Mouse (Mus musculus) C2C12 (cell line): ENCODE results near the gene Bmp6. TPM values are rescaled to one million over a fixed set of nuclear protein-coding genes. Genes with fewer than 3 reads are reported as not detected.

Experiments used
- H3K27me3 ChIP-seq: one replicate; pipeline ENCODE4 v1.6.1; 2011; ENCODE audit not compliant: control insufficient read depth, insufficient read depth, insufficient read length
- H3K36me3 ChIP-seq: one replicate; pipeline ENCODE4 v1.6.1; 2011; ENCODE audit not compliant: control insufficient read depth, insufficient read depth
- H3K4me3 ChIP-seq: one replicate; pipeline ENCODE4 v1.5.1; 2011; ENCODE audit warnings: mild to moderate bottlenecking, control low read depth; ENCODE audit not compliant: poor library complexity, insufficient read depth, severe bottlenecking
- H3K79me2 ChIP-seq: one replicate; pipeline ENCODE4 v1.6.1; 2011; ENCODE audit not compliant: control insufficient read depth, insufficient read depth
- H3K79me3 ChIP-seq: one replicate; pipeline ENCODE4 v1.6.1; 2011; ENCODE audit warnings: low read depth, control low read depth
- H3ac ChIP-seq: one replicate; pipeline ENCODE3; 2011; ENCODE audit warnings: low read depth; ENCODE audit not compliant: control insufficient read depth, insufficient read length
- CEBPB ChIP-seq: IDR thresholded peaks from one replicate; pipeline ENCODE4 v1.6.1; 2011; ENCODE audit warnings: low read depth, mild to moderate bottlenecking, control low read depth, moderate library complexity
- CTCF ChIP-seq: IDR thresholded peaks from one replicate; pipeline ENCODE4 v1.5.1; 2011; ENCODE audit not compliant: control insufficient read depth, insufficient read depth, insufficient read length
- FOSL1 ChIP-seq: IDR thresholded peaks from one replicate; pipeline ENCODE4 v1.8.0; 2011; ENCODE audit warnings: mild to moderate bottlenecking, low read length; ENCODE audit not compliant: poor library complexity, insufficient read depth, severe bottlenecking
- MAX ChIP-seq: IDR thresholded peaks from one replicate; pipeline ENCODE4 v1.6.1; 2011; ENCODE audit warnings: mild to moderate bottlenecking, control low read depth
- MYOD1 ChIP-seq: IDR thresholded peaks from one replicate; pipeline ENCODE4 v1.6.1; 2011; ENCODE audit warnings: low read depth; ENCODE audit not compliant: control insufficient read depth, insufficient read length
- MYOG ChIP-seq: IDR thresholded peaks from one replicate; pipeline ENCODE4 v1.6.1; 2011; ENCODE audit not compliant: control insufficient read depth, insufficient read length; ENCODE audit errors: extremely low read depth
- USF1 ChIP-seq: IDR thresholded peaks from one replicate; pipeline ENCODE4 v1.6.1; 2011; ENCODE audit warnings: low read depth, mild to moderate bottlenecking, control low read depth, moderate library complexity
- polyA plus RNA-seq: library from polyadenylated mRNA; unstranded; fragments of >200 nt; fragmentation: generic; extraction: Trizol; gene quantifications from one replicate; pipeline ENCODE4 v1.2.1, GENCODE M21; 2012; ENCODE audit warnings: missing spikeins

Bmp6 gene
- polyA plus RNA-seq, 1 experiment = not detected

DNA sequence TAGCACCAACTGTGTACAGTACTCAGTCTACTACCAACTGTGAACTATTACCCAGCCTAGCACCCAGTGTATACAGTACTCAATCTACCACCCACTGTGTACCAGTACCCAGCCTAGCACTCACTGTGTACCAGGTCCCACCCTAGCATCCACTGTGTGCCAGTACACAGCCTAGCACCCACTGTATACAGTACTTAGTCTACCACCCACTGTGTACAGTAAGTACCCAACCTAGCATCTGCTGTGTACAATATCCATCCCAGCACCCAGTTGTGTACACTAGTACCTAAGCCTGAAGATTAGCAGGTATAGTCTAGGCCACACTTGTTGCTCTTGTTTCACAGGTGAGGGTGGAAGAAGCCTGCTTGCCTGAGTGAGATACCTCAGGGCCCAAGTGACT, 192.6 kb downstream of the Bmp6 start:
- Histone ChIP-seq H3ac (no peak overlapping the region), H3K79me2 (no peaks in the 10 kb centered on the region), H3K4me3 (no peak overlapping the region), H3K36me3 (no peaks in the 10 kb centered on the region), H3K27me3 (peaks cover 5% of the 10 kb centered on the region), H3K79me3 (no peaks in the 10 kb centered on the region)
- TF ChIP-seq MYOD1 (no peak), MYOG (no peak), FOSL1 (no peak), MAX (no peak), CTCF (no peak), CEBPB (no peak), USF1 (no peak)

DNA sequence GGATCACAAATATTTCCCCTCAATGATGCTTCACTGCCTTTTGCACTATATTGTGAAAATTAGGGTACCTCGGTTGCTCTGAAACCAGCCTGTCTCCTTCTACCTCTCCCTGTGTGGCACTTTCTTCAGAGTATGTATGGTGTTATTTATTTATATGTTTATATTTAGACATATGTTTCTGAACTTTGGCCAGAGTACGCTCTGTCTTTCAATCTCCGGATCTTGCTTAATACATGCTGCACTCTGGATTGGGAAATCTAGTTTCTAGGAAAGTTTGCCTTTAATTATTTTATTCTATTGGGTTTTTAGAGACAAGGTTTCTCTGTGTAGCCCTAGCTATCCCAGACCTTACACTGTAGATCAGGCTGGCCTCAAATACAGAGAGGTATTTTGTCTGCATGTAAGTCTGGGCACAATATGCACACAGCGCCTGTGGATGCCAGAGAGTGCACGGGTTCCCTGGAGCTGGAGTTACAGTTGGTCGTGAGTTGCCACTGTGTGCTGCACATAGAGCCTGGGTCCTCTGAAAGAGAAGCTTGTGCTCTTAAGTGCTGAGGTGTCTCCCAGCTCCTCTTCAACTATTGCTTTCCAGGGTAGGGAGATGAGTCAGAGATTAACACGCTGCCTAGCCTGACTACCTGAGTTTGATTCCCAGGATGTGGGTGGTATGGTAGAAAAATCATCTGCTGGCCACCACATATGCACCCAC, 194.4 kb downstream of the Bmp6 start:
- no peaks in the 10 kb centered on the region for H3K79me2 ChIP-seq
- H3K36me3 ChIP-seq = no peaks in the 10 kb centered on the region
- TF ChIP-seq CTCF (no peak), MAX (no peak), MYOD1 (no peak), MYOG (no peak), FOSL1 (no peak)
- H3ac ChIP-seq = no peak overlapping the region
- H3K4me3 ChIP-seq = no peak overlapping the region
- H3K79me3 ChIP-seq = no peaks in the 10 kb centered on the region
- peaks cover 9% of the 10 kb centered on the region for H3K27me3 ChIP-seq

DNA sequence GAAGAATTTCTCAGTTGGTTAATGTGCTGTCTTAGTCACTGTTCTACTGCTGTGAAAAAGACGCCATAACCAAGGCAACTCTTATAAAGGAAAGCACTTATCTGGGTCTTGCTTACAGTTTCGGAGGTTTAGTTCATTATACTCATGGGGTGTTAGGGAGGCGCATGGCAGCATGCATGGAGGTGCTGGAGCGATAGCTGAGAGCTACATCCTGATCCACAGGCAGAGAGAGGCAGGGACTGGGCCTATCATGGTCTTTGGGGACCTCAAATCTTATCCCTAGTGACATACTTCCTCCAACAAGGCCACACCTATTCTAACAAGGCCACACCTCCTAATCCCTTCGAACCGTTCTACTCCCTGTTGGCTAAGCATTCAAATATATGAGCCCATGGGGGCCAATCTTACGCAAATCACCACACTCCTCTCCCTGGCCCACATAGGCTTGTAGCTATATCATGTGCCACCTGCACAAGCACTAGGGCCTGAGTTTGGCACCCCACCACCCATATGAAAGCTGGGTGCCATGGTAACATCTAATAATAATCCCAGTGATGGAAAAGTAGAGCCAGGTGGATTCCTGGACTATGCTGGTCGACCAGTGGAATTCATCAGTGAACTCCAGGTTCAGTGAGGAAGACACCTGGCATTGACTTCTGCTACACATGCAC, 198.7 kb downstream of the Bmp6 start:
- TF ChIP-seq CTCF (no peak), FOSL1 (no peak), MYOG (no peak), CEBPB (no peak), MYOD1 (no peak), USF1 (no peak)
- peaks cover 9% of the 10 kb centered on the region for H3K27me3 ChIP-seq
- no peaks in the 10 kb centered on the region for H3K79me3 ChIP-seq
- no peak overlapping the region for H3ac ChIP-seq
- H3K4me3 ChIP-seq = no peak overlapping the region
- no peaks in the 10 kb centered on the region for H3K79me2 ChIP-seq
- no peaks in the 10 kb centered on the region for H3K36me3 ChIP-seq

DNA sequence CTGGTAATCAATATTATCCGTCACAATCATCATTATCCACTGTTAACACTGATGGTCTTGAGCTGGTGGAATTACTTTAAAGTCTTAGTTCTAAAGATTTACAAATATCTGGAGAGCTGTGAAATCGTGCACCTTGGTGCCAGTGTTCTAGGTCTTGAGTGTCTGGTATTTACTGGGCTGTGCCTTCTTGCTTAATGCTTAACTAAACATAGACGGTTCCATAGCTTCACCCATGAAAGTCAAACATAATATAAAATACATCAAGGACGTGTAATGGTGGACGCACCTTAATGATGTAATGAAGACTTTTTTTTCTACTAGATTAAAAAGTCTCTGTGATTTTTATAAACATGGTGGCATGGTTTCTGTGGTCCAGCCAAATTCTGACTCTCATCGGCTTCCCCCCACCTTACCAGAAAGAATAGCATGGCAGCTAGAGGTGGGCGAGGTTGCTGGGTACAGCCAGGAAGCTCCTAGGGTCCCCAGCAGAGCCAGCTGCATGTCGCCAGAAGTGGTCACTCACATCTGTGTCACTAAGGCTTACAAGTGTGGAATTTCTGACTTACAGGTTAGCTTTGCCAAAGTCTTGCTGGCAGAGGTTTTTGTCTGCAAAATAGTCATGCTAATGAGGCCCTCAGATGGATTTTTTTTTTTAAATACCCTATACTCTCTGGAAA, 200.0 kb downstream of the Bmp6 start:
- Histone ChIP-seq H3ac (no peak overlapping the region), H3K79me3 (no peaks in the 10 kb centered on the region), H3K4me3 (no peak overlapping the region), H3K36me3 (no peaks in the 10 kb centered on the region), H3K79me2 (no peaks in the 10 kb centered on the region), H3K27me3 (peaks cover 9% of the 10 kb centered on the region)
- TF ChIP-seq USF1 = no peak
- no peak for TF ChIP-seq FOSL1
- TF ChIP-seq MYOG = no peak
- TF ChIP-seq CEBPB = no peak
- TF ChIP-seq CTCF = no peak
- TF ChIP-seq MAX = no peak
- TF ChIP-seq MYOD1 = no peak

DNA sequence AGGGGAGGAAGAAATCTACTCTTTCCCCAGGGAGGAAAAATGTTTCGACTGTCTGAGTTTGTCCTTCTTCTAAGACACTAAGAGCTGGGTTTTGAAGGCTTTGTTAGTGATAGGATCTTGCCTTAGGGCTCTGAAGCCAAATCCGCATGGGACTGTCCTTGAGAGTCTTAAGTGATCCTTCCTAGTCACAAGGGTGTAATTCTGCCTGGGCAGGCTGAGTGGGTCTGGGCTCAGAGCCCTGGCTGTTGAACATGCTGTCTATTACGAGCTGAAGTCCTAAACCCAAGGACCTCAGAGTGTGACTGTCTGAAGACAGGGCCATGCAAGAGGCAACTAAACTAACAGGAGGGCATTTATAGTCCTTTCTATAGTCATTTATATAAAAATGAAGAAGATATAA, 200.6 kb downstream of the Bmp6 start:
- no peak overlapping the region for H3K4me3 ChIP-seq
- no peaks in the 10 kb centered on the region for H3K79me3 ChIP-seq
- H3K79me2 ChIP-seq = no peaks in the 10 kb centered on the region
- no peak for TF ChIP-seq FOSL1
- no peak for TF ChIP-seq USF1
- TF ChIP-seq MAX = no peak
- TF ChIP-seq MYOD1 = no peak
- no peak for TF ChIP-seq MYOG
- TF ChIP-seq CTCF = no peak
- TF ChIP-seq CEBPB = no peak
- no peaks in the 10 kb centered on the region for H3K36me3 ChIP-seq
- no peak overlapping the region for H3ac ChIP-seq
- H3K27me3 ChIP-seq = peaks cover 9% of the 10 kb centered on the region
